Mouse (Mus musculus) stomach, postnatal 0 days (tissue): ENCODE measurements around the gene Lrrc15.

Experiments used
- CTCF ChIP-seq: IDR thresholded peaks from 2 replicates; pipeline ENCODE4 v1.5.1; 2016; ENCODE audit warnings: antibody characterized with exemption, low read depth, mild to moderate bottlenecking, moderate library complexity
- EP300 ChIP-seq: optimal IDR thresholded peaks from 2 replicates; pipeline ENCODE3; 2016; ENCODE audit warnings: antibody characterized with exemption

GRCm38 (mm10) chr16:30267359-30267758 lies 15.7 kb downstream of the Lrrc15 start, which contains the start of gene Cpn2:
- TF ChIP-seq EP300 (no peak), CTCF (no peak)
